Mouse (Mus musculus) bone marrow macrophage, adult 2 months (primary cell): ENCODE results near the gene Otop1. TPM values are rescaled to one million over a fixed set of nuclear protein-coding genes. Genes with fewer than 3 reads are reported as not detected.
A peak's percentile ranks its signal among the peaks of the same experiment; 100 is the strongest.

Source experiments
- H3K27ac ChIP-seq: 2 replicates; pipeline ENCODE4 v1.5.1; 2012; ENCODE audit warnings: low read depth, low read length; ENCODE audit not compliant: insufficient read depth
- H3K4me1 ChIP-seq: 2 replicates; pipeline ENCODE4 v1.6.1; 2012; ENCODE audit warnings: low read length; ENCODE audit not compliant: control insufficient read depth, insufficient read depth
- H3K4me3 ChIP-seq: 2 replicates; pipeline ENCODE4 v1.5.1; 2012; ENCODE audit warnings: mild to moderate bottlenecking, low read length, moderate library complexity; ENCODE audit not compliant: insufficient read depth
- CTCF ChIP-seq: IDR thresholded peaks from 2 replicates; pipeline ENCODE4 v1.5.1; 2012; ENCODE audit warnings: low read depth, mild to moderate bottlenecking, low read length, moderate library complexity
- POLR2A ChIP-seq: IDR thresholded peaks from 2 replicates; pipeline ENCODE4 v1.6.1; 2012; ENCODE audit warnings: mild to moderate bottlenecking, low read depth, low read length, borderline replicate concordance
- polyA plus RNA-seq: library from polyadenylated mRNA; stranded (reverse); fragments of >200 nt; gene quantifications from 2 replicates; pipeline ENCODE4 v1.2.4, GENCODE M21; 2012; ENCODE audit not compliant: missing spikeins, insufficient read depth, insufficient read length

Otop1 gene
- polyA plus RNA-seq, 1 experiment: not detected

- H3K27ac ChIP-seq: no peak overlapping the region
- H3K4me3 ChIP-seq: no peak overlapping the region
- peaks cover 7% of the 10 kb centered on the region; the same call in 1 of the 2 replicates for H3K4me1 ChIP-seq
- TF ChIP-seq POLR2A: no peak
- no peak for TF ChIP-seq CTCF
These were observed 17.0 kb upstream of the Otop1 start for GRCm38 (mm10) chr5:38258773-38259146.

DNA sequence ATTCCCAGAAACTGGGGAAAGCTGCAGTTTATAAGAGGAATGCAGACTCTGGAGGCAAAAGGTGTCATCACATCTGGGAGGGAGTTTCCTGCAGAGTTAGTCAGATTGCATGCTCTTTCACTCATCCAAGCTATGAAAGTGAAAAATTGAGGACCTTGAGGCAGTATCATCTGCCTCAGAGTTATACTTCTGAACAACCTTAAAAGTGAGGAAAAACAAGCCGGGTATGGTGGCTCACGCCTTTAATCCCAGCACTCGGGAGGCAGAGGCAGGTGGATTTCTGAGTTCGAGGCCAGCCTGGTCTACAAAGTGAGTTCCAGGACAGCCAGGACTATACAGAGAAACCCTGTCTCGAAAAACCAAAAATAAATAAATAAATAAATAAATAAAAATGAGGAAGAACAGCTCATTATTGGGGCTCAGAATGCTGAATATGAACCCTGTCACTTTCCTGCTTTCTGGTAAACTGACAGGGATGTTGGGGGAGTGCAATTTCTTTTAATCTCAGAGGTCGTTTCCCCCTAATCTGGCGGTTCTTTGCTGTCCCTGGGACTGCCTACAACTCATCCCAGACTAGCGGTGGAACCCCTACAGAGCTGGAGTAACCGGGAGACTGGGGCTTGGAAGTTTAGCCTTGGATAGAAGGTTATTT, 16.2 kb upstream of the Otop1 start:
- Histone ChIP-seq H3K4me3 (peak overlapping the region; percentile 95), H3K27ac (peak overlapping the region; percentile 73), H3K4me1 (peaks cover 7% of the 10 kb centered on the region; the same call in 1 of the 2 replicates)
- TF ChIP-seq POLR2A (no peak), CTCF (no peak)

- peaks cover 7% of the 10 kb centered on the region; the same call in 1 of the 2 replicates for H3K4me1 ChIP-seq
- TF ChIP-seq POLR2A (no peak), CTCF (no peak)
- H3K27ac ChIP-seq: peak within 1 kb of the TSS; percentile 73
- H3K4me3 ChIP-seq: peak within 1 kb of the TSS; percentile 95
These were observed 15.6 kb upstream of the Otop1 start, which contains the start of gene Tmem128 for GRCm38 (mm10) chr5:38260107-38260682. TSS of gene Tmem128 (plus strand) at chr5:38260185.

DNA sequence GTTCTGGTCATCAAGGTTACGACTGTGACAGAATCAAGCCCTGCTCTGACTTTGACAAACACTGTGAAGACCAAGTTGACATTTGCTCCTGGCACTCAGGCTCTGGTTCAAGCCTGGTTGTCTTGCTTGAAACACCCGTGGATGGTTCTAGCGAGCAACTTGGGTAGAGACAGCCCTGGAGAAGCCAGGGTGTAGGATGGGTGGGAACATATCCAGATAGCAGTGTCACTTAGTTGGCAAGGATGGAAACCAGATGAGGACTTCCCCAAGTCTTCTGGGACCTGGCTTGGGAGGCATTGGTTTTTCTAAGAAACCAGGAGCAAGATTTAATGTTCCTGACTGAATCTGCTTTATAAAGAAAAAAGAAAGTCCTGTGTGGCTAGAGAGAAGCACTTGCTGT, 4.8 kb upstream of the Otop1 start:
- TF ChIP-seq CTCF: no peak
- TF ChIP-seq POLR2A: no peak
- Histone ChIP-seq H3K27ac (no peak overlapping the region), H3K4me3 (no peak overlapping the region), H3K4me1 (no peaks in the 10 kb centered on the region)

- Histone ChIP-seq H3K27ac (no peak overlapping the region), H3K4me3 (no peak overlapping the region), H3K4me1 (no peaks in the 10 kb centered on the region)
- TF ChIP-seq POLR2A: no peak
- TF ChIP-seq CTCF: no peak
These were observed 1.9 kb upstream of the Otop1 start for GRCm38 (mm10) chr5:38273831-38274230.

- TF ChIP-seq CTCF: no peak; the same call in 1 of the 2 replicates
- TF ChIP-seq POLR2A: no peak
These were observed 679 bp downstream of the Otop1 start for GRCm38 (mm10) chr5:38276451-38276850.

DNA sequence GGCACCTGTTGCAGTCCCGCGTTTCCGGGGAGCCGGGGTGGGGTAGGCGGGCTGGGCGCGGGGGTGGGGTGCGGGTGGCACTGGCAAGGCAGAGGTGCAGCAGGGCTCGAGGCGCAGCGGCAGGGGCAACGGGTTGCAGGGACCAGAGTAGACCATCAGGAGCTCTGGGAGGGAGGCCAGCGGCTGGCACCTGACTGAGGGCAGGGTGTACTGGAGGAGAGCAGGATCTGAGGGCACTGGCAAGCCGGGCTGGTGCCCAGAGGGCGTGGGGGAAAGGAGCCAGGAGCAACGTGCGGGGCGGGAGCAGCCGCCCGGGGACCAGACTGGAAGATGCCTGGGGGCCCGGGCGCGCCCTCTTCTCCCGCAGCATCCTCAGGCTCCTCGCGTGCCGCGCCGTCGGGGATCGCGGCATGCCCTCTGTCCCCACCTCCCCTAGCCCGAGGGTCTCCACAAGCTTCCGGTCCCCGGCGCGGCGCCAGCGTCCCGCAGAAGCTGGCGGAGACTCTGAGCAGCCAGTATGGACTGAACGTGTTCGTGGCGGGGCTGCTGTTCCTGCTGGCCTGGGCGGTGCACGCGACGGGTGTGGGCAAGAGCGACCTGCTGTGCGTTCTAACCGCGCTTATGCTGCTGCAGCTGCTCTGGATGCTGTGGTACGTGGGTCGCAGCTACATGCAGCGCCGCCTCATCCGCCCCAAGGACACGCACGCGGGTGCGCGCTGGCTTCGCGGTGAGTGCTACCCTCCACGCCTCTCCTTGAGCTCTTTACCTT, 1.5 kb downstream of the Otop1 start:
- TF ChIP-seq CTCF (no peak), POLR2A (no peak)
- no peak overlapping the region for H3K4me3 ChIP-seq

More at GRCm38 (mm10) chr5:38276451-38276850, 679 bp downstream of the Otop1 start:
- Histone ChIP-seq H3K4me1 (peaks cover 8% of the 10 kb centered on the region), H3K4me3 (no peak overlapping the region), H3K27ac (no peak overlapping the region)

GRCm38 (mm10) chr5:38277936-38278600, 2.3 kb downstream of the Otop1 start:
- Histone ChIP-seq H3K4me1 (peaks cover 8% of the 10 kb centered on the region), H3K27ac (no peak overlapping the region), H3K4me3 (no peak overlapping the region)
- TF ChIP-seq POLR2A: no peak
- no peak for TF ChIP-seq CTCF

More for the DNA sequence above, 1.5 kb downstream of the Otop1 start:
- H3K4me1 ChIP-seq: peaks cover 8% of the 10 kb centered on the region
- H3K27ac ChIP-seq: no peak overlapping the region

DNA sequence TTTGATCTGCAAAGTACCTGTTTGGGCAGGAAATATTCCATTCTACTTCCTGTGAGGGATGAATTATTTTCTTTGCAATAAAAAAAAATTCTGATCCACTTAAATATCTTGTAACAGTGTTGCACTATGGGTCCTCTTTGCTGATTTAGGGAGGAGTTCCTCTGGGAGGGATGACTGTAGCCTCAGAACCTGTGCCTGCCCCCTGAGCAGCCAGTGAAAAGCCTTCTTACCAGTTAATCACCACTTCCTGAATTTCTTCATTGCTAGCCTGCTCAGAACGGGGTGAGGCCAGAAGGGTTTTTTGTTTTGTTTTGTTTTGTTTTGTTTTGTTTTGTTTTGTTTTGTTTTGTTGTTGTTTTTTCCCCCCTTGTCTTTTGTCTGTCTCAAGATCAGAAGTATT, 4.3 kb downstream of the Otop1 start:
- TF ChIP-seq POLR2A: no peak
- TF ChIP-seq CTCF: no peak
- no peak overlapping the region for H3K27ac ChIP-seq
- H3K4me3 ChIP-seq: no peak overlapping the region
- H3K4me1 ChIP-seq: peaks cover 8% of the 10 kb centered on the region
